Mouse (Mus musculus) erythroblast, embryonic 14.5 days (primary cell): ENCODE results near the gene Camk1d.

ENCODE experiments used
- GATA1 ChIP-seq: IDR thresholded peaks from 2 replicates; pipeline ENCODE4 v1.6.1; 2012; ENCODE audit warnings: low read length, inconsistent platforms, mixed read lengths
- TAL1 ChIP-seq: IDR thresholded peaks from 3 replicates; pipeline ENCODE4 v1.6.1; 2012; ENCODE audit warnings: low read length, inconsistent platforms, mixed read lengths

- TF ChIP-seq GATA1 (no peak), TAL1 (no peak)
These were observed 41.3 kb downstream of the Camk1d start for GRCm38 (mm10) chr2:5672906-5673589.
